Mouse (Mus musculus) neural tube, embryonic 11.5 days (tissue): Measurements from ENCODE around the gene Elavl1. TPM values are rescaled to one million over a fixed set of nuclear protein-coding genes. Genes with fewer than 3 reads are reported as not detected.
A peak's percentile ranks its signal among the peaks of the same experiment; 100 is the strongest.

Experiments used
- ATAC-seq: fragments of 200-750 bp; cut with Nextera tagmentation; 2 replicates; pipeline ENCODE4 v1.8.0; 2017; ENCODE audit warnings: moderate number of reproducible peaks, mild to moderate bottlenecking, moderate TSS enrichment, moderate library complexity; ENCODE audit not compliant: insufficient read depth, low FRiP score, low TSS enrichment
- DNase-seq: peaks from one replicate; pipeline ENCODE4 v3.0.0-alpha.2; 2015; ENCODE audit warnings: low spot score
- H3K27ac ChIP-seq: fragments of 300-500 bp; sonication (generic); 2 replicates; pipeline ENCODE4 v1.5.1; 2014; ENCODE audit warnings: low read depth, mild to moderate bottlenecking, low read length
- H3K27me3 ChIP-seq: fragments of 300-500 bp; sonication (generic); 2 replicates; pipeline ENCODE4 v1.6.1; 2014; ENCODE audit warnings: mild to moderate bottlenecking, low read length, mixed read lengths; ENCODE audit not compliant: control insufficient read depth, insufficient read depth
- H3K36me3 ChIP-seq: fragments of 300-500 bp; sonication (generic); 2 replicates; pipeline ENCODE4 v1.6.1; 2014; ENCODE audit warnings: mild to moderate bottlenecking, low read length, moderate library complexity, mixed read lengths; ENCODE audit not compliant: control insufficient read depth, insufficient read depth
- H3K4me1 ChIP-seq: fragments of 300-500 bp; sonication (generic); 2 replicates; pipeline ENCODE4 v1.6.1; 2014; ENCODE audit warnings: low read length, mixed read lengths; ENCODE audit not compliant: control insufficient read depth, insufficient read depth
- H3K4me2 ChIP-seq: fragments of 300-500 bp; sonication (generic); 2 replicates; pipeline ENCODE4 v1.6.1; 2014; ENCODE audit warnings: low read depth, mild to moderate bottlenecking, moderate library complexity
- H3K4me3 ChIP-seq: fragments of 300-500 bp; sonication (generic); 2 replicates; pipeline ENCODE4 v1.5.1; 2014; ENCODE audit warnings: low read depth, low read length
- H3K9ac ChIP-seq: fragments of 300-500 bp; sonication (generic); 2 replicates; pipeline ENCODE4 v1.6.1; 2014; ENCODE audit warnings: mild to moderate bottlenecking, low read length
- H3K9me3 ChIP-seq: fragments of 300-500 bp; sonication (generic); 2 replicates; pipeline ENCODE4 v1.6.1; 2016; ENCODE audit warnings: low read length; ENCODE audit not compliant: control insufficient read depth
- WGBS: fragments of 180-500 bp; shearing (Covaris S2); extraction: QIAGEN DNeasy Blood & Tissue Kit; methylation state at CpG from one replicate; pipeline ENCODE4 v1.1.7; 2014; 5-methylcytosine and 5-hydroxymethylcytosine counted together
- polyA plus RNA-seq: library from polyadenylated mRNA; unstranded; fragments of >200 nt; fragmentation: Nextera tagmentation; extraction: Ambion mirVana; gene quantifications from 2 replicates; pipeline ENCODE4 v1.2.1, GENCODE M21; 2014

Elavl1 gene
- polyA plus RNA-seq, 1 experiment from 2014 or later = 311 TPM

GRCm38 (mm10) chr8:4252116-4252760 is 73.0 kb downstream of the Elavl1 start:
- H3K27ac ChIP-seq = no peak overlapping the region
- peak overlapping the region; percentile 87 for H3K4me3 ChIP-seq
- peaks cover 9% of the 10 kb centered on the region for H3K4me1 ChIP-seq
- no peaks in the 10 kb centered on the region for H3K9me3 ChIP-seq
- WGBS = 48% methylated on average over 8 of the region's 8 CpGs
- H3K27me3 ChIP-seq = 0 out of 2 replicates have a peak, but pooled peaks cover 2% of the 10 kb centered on the region
- ATAC-seq (peak; percentile 0; the same call in 1 of the 2 replicates), DNase-seq (peak; percentile 4)
- H3K9ac ChIP-seq = peak overlapping the region; percentile 84; the same call in 1 of the 2 replicates
- peaks cover 2% of the 10 kb centered on the region; the same call in 1 of the 2 replicates for H3K36me3 ChIP-seq
- H3K4me2 ChIP-seq = peak overlapping the region; percentile 72

DNA sequence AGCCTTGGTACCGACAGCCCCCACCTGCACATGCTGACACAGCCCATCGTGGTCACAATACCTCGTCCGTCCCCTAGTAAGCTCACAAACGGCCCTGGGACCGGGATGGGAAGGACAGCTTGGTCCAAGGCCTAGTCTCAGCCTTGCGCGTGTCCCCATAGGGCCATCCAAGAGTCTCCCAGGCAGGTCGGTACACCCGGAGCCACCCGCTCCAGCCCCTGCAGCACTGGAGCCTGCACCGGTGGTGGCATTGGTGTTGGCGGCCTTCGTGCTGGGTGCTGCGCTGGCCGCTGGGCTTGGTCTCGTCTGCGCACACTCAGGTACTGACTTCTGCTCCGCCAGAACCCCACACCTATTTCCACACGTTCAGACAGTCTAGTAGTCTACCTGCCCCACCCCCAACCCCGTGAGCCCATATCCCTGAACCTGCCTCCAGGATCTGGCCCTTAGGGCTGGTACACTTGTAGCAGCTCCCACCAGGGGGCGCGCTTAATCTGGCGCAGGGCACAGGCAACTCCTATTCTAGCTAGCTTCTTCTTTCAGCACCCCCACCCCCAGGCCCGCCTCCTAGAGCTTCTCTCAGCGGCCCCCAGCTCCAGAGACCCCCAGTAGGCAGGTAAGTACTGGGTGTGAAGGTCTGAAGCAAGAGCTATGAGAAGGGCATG is 74.8 kb downstream of the Elavl1 start:
- Histone ChIP-seq H3K4me2 (no peak overlapping the region), H3K9ac (no peak overlapping the region), H3K4me3 (no peak overlapping the region), H3K9me3 (no peaks in the 10 kb centered on the region), H3K36me3 (peaks cover 8% of the 10 kb centered on the region), H3K27me3 (0 out of 2 replicates have a peak, but pooled peaks cover 2% of the 10 kb centered on the region), H3K4me1 (peaks cover 5% of the 10 kb centered on the region), H3K27ac (no peak overlapping the region)
- DNase-seq (peak; percentile 85), ATAC-seq (no peak)
- WGBS = 28% methylated on average over 26 of the region's 26 CpGs

DNA sequence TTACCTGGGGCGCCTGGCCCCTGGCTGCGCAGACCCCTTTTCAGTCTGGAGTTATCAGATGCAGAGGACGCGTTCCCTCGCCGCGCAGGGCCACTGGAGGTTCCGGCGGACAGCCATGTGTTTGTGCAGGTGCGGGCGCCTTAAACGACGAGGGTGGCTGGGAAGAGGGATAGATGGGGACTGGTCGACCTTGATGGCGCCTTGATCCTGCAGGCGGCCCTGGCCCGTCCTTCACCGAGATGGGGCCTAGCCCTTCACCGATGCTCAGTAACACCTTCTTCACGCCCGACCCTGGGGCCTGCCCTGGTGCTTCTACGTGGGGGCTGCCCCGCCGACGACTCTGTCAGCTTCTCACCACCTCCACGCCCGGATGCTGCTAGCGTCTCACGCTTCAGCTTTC is 76.0 kb downstream of the Elavl1 start:
- no peak for ATAC-seq
- Histone ChIP-seq H3K9ac (no peak overlapping the region), H3K4me1 (peaks cover 5% of the 10 kb centered on the region), H3K4me3 (no peak overlapping the region), H3K4me2 (no peak overlapping the region), H3K36me3 (peaks cover 15% of the 10 kb centered on the region), H3K9me3 (no peaks in the 10 kb centered on the region; the same call in 1 of the 2 replicates), H3K27ac (no peak overlapping the region), H3K27me3 (0 out of 2 replicates have a peak, but pooled peaks cover 2% of the 10 kb centered on the region)
- peak; percentile 55 for DNase-seq
- 17% methylated on average over 29 of the region's 29 CpGs for WGBS

GRCm38 (mm10) chr8:4247951-4248540 is 77.2 kb downstream of the Elavl1 start, which contains the start of gene Tgfbr3l:
Gene Tgfbr3l, plus strand, starts transcription at chr8:4248214.
- Histone ChIP-seq H3K36me3 (peaks cover 24% of the 10 kb centered on the region), H3K4me2 (no peak within 1 kb of the TSS), H3K27me3 (0 out of 2 replicates have a peak, but pooled peaks cover 2% of the 10 kb centered on the region), H3K4me1 (no peaks in the 10 kb centered on the region), H3K27ac (no peak within 1 kb of the TSS), H3K9me3 (no peaks in the 10 kb centered on the region; the same call in 1 of the 2 replicates), H3K4me3 (no peak within 1 kb of the TSS), H3K9ac (no peak within 1 kb of the TSS)
- no peak for DNase-seq
- no peak for ATAC-seq
- WGBS = 82% methylated on average over 15 of the region's 15 CpGs

GRCm38 (mm10) chr8:4247241-4247640 is 78.0 kb downstream of the Elavl1 start:
- H3K4me2 ChIP-seq = no peak overlapping the region
- no peak for ATAC-seq
- no peaks in the 10 kb centered on the region for H3K4me1 ChIP-seq
- peak; percentile 4 for DNase-seq
- no peak overlapping the region for H3K4me3 ChIP-seq
- peaks cover 24% of the 10 kb centered on the region for H3K36me3 ChIP-seq
- no peak overlapping the region for H3K9ac ChIP-seq
- H3K9me3 ChIP-seq = no peaks in the 10 kb centered on the region; the same call in 1 of the 2 replicates
- 91% methylated on average over 8 of the region's 8 CpGs for WGBS
- 0 out of 2 replicates have a peak, but pooled peaks cover 2% of the 10 kb centered on the region for H3K27me3 ChIP-seq
- no peak overlapping the region for H3K27ac ChIP-seq

DNA sequence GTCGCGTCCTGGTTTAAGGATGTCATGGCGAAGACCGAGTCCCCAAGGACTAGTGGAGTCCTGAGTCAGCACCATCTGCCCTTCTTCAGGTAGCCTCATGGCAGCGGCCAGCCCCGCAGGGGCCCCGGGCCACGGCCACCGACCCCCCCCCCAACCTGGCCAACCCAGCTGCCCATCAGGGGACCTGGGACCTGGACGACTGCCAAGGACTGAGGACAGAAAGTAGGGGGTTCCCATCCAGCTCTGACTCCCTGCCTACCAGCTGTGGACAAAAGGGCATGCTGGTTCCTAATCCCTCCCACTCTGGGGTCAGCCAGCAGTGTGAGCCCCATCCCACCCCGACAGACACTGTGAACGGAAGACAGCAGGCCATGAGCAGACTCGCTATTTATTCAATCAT is 79.5 kb downstream of the Elavl1 start:
- Histone ChIP-seq H3K36me3 (peaks cover 24% of the 10 kb centered on the region), H3K9ac (no peak overlapping the region), H3K27me3 (0 out of 2 replicates have a peak, but pooled peaks cover 2% of the 10 kb centered on the region), H3K4me1 (no peaks in the 10 kb centered on the region), H3K27ac (no peak overlapping the region), H3K4me3 (no peak overlapping the region), H3K9me3 (no peaks in the 10 kb centered on the region; the same call in 1 of the 2 replicates), H3K4me2 (no peak overlapping the region)
- no peak for ATAC-seq
- 90% methylated on average over 13 of the region's 13 CpGs for WGBS
- DNase-seq = no peak

DNA sequence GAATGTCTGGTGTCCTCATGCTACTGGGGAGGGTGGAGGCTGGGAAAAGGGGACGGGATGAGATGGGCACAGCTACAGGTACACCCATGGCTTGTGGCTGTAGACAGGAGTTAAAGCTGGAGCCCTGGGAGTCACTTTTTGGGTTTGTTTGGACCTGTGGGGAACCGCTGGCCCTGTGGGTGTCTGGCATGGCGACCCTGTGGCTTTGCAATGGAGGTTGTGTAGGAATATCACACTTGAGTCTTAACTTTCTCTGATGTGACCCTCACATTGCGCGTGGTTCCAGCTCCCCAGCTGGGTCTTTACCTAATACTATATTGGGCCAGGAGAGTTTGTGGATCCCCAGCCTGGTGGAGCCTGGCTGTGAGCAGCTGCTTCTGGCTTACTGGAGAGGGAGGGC is 80.2 kb downstream of the Elavl1 start:
- Histone ChIP-seq H3K9ac (no peak overlapping the region), H3K27ac (no peak overlapping the region), H3K4me3 (no peak overlapping the region), H3K27me3 (0 out of 2 replicates have a peak, but pooled peaks cover 2% of the 10 kb centered on the region), H3K36me3 (peaks cover 24% of the 10 kb centered on the region), H3K4me2 (no peak overlapping the region), H3K4me1 (peaks cover 3% of the 10 kb centered on the region), H3K9me3 (no peaks in the 10 kb centered on the region; the same call in 1 of the 2 replicates)
- DNase-seq (no peak), ATAC-seq (no peak)
- 95% methylated on average over 5 of the region's 5 CpGs for WGBS

DNA sequence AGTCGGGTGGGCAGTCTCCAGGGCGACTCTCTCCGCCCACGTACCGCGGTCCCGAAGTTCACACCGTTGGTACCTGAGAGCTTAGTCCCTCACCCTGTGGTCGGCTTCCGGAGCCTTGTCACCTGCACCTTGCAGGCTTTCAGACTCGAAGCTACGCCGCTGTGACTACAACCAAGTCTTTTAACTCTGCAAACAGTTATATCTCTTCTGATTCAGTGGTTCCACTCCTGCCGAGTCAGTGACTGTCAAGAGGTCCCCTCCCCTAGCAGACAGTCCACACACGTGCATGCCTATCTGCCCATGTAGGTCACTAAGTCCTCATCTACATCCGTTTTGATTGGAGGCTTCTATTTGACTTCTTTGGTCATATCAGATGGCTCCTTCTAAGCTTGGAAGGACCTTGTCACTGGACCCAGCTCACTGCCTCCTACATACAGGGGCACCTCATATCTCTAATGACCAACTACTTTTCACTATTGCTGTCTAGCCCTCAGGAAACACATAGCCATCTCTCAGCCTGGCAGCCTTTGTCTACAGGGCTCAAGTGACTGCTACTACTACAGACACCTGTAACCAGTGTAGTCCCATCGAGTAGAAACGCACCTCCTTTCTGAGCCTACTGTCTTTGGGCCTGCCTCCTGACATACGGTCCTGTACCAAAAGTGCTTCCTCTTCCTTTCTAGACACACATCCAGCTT is 85.9 kb downstream of the Elavl1 start:
- peaks cover 10% of the 10 kb centered on the region for H3K36me3 ChIP-seq
- peak overlapping the region; percentile 78 for H3K4me2 ChIP-seq
- DNase-seq (no peak), ATAC-seq (peak; percentile 28)
- H3K27ac ChIP-seq = peak overlapping the region; percentile 77
- peak overlapping the region; percentile 84 for H3K9ac ChIP-seq
- H3K4me3 ChIP-seq = peak overlapping the region; percentile 79
- 14% methylated on average over 19 of the region's 19 CpGs for WGBS
- H3K27me3 ChIP-seq = no peaks in the 10 kb centered on the region
- peaks cover 13% of the 10 kb centered on the region for H3K4me1 ChIP-seq
- no peaks in the 10 kb centered on the region for H3K9me3 ChIP-seq
